Mouse (Mus musculus) cortical plate, adult 2 months (tissue): ENCODE measurements around the gene Accs. TPM values are rescaled to one million over a fixed set of nuclear protein-coding genes. Genes with fewer than 3 reads are reported as not detected.

Experiments used
- H3K27ac ChIP-seq: fragments of 200-500 bp; 2 replicates; pipeline ENCODE4 v1.5.1; 2012; ENCODE audit warnings: low read length, control low read depth, inconsistent platforms; ENCODE audit not compliant: insufficient read depth
- H3K4me1 ChIP-seq: fragments of 200-500 bp; 2 replicates; pipeline ENCODE4 v1.6.1; 2011; ENCODE audit warnings: low read length; ENCODE audit not compliant: control insufficient read depth, insufficient read depth
- H3K4me3 ChIP-seq: fragments of 200-500 bp; 2 replicates; pipeline ENCODE4 v1.5.1; 2011; ENCODE audit warnings: mild to moderate bottlenecking, low read length, control low read depth; ENCODE audit not compliant: insufficient read depth
- CTCF ChIP-seq: fragments of 200-500 bp; IDR thresholded peaks from 2 replicates; pipeline ENCODE4 v1.5.1; 2011; ENCODE audit warnings: mild to moderate bottlenecking, control low read depth, low read length; ENCODE audit not compliant: insufficient read depth; ENCODE audit errors: extremely low read depth
- POLR2A ChIP-seq: fragments of 200-500 bp; IDR thresholded peaks from 2 replicates; pipeline ENCODE4 v1.6.1; 2011; ENCODE audit warnings: mild to moderate bottlenecking, low read length, control low read depth; ENCODE audit not compliant: insufficient read depth; ENCODE audit errors: extremely low read depth
- polyA plus RNA-seq: library from polyadenylated mRNA; depleted of rRNA; stranded (reverse); fragments of >200 nt; gene quantifications from 2 replicates; pipeline ENCODE4 v1.2.3, GENCODE M21; 2012; rRNA removed

Accs gene
- polyA plus RNA-seq, 1 experiment, result 7.3 TPM

DNA sequence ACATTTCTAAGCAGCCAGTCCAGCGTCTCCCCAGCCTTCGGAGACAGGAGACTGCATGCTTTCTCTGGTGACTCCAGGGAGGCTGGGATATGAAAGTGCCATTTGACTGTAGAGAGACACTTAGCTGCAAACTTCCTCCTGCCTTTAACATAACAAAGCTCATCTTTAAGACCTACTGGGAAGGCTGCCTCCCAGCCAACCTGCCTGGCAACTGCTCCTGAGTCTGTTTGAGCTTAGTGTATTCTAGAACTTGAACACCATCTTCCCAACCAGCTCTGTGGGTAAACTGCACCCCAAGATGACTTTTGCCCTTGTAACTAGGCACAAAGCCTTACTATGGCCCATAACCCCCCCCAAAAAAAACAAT, 64.3 kb downstream of the Accs start:
- no peak overlapping the region for H3K27ac ChIP-seq
- no peak overlapping the region for H3K4me3 ChIP-seq
- TF ChIP-seq POLR2A, result no peak
- no peak for TF ChIP-seq CTCF
- peaks cover 9% of the 10 kb centered on the region for H3K4me1 ChIP-seq

- Histone ChIP-seq H3K4me3 (no peak overlapping the region), H3K27ac (no peak overlapping the region), H3K4me1 (peaks cover 9% of the 10 kb centered on the region)
- no peak for TF ChIP-seq POLR2A
- TF ChIP-seq CTCF, result no peak
Measured at GRCm38 (mm10) chr2:93784721-93785431, 64.9 kb downstream of the Accs start.

GRCm38 (mm10) chr2:93783926-93784539, 65.7 kb downstream of the Accs start:
- TF ChIP-seq CTCF (no peak), POLR2A (no peak)
- H3K27ac ChIP-seq, result no peak overlapping the region
- H3K4me1 ChIP-seq, result peaks cover 9% of the 10 kb centered on the region
- H3K4me3 ChIP-seq, result no peak overlapping the region

Other genes with a start within 250 kb of the Accs start
- 0.68 and 0.77 TPM in 2 replicates for gene Alx4, start 207.6 kb downstream of the Accs start, polyA plus RNA-seq
- 32.1 and 34.6 TPM in 2 replicates for gene Ext2, start 27.4 kb downstream of the Accs start, polyA plus RNA-seq
- 0.68 and 0.77 TPM in 2 replicates for gene Accsl, start 19.2 kb upstream of the Accs start, polyA plus RNA-seq
- 36.7 and 39.6 TPM in 2 replicates for gene Gm13889, start 107.3 kb upstream of the Accs start, polyA plus RNA-seq
- not detected in 2 replicates for gene Gm27027, start 146.4 kb upstream of the Accs start, polyA plus RNA-seq
- gene Alkbh3, start 160.9 kb upstream of the Accs start, polyA plus RNA-seq, result 45.9 and 51.3 TPM in 2 replicates